ENCODE assay signal across 19 mouse cellular contexts in genomic region chr14:121653241-121653640, GRCm38 (mm10).
DNase-seq lines count a peak whose midpoint lies in the region; ATAC-seq and TF ChIP-seq lines count a peak whose summit lies in the region.
"Had no signal": no experiment of that assay in that cellular context is flagged by ENCODE, and none has a peak within 500 bp of the region (broad histone marks: within the 10 kb centered on the region; RNA-seq: fewer than 3 reads in every experiment).

No protein-coding gene starts in this region.

- H3K36me3 ChIP-seq in intestine, embryonic 14.5 days (ENCODE audit: control insufficient read depth, insufficient read depth, low read length), result peaks cover 52% of the 10 kb centered on the region
- peaks cover 21% of the 10 kb centered on the region for H3K36me3 ChIP-seq in intestine, postnatal 0 days (ENCODE audit: control insufficient read depth, insufficient read depth)
- H3K36me3 ChIP-seq in intestine, embryonic 15.5 days, result peaks cover 12% of the 10 kb centered on the region; the same call in 1 of the 2 replicates
- no peaks in the 10 kb centered on the region for H3K36me3 ChIP-seq in midbrain, embryonic 15.5 days (replicated peaks)
- H3K36me3 ChIP-seq: forebrain, embryonic 15.5 days; midbrain, embryonic 13.5 days had no signal

- ATAC-seq in intestine, embryonic 14.5 days (replicated peaks; ENCODE audit: low FRiP score, low TSS enrichment, low read depth), result no peak
- ATAC-seq in intestine, postnatal 0 days, result no peak
- ATAC-seq in intestine, embryonic 15.5 days, result peak; percentile 61; the same call in 1 of the 2 replicates
- ATAC-seq in midbrain, embryonic 15.5 days (replicated peaks), result no peak
- ATAC-seq: CD4-positive, CD25-positive, alpha-beta regulatory T cell, adult 4 months; forebrain, embryonic 15.5 days; inflammation-experienced regulatory T-cells, adult 6 months; midbrain, embryonic 13.5 days had no signal

- no peak for TF ChIP-seq CTCF in intestine, postnatal 0 days (IDR thresholded peaks at IDR 0.05; ENCODE audit: low read depth)

- H3K4me1 ChIP-seq in intestine, embryonic 14.5 days (replicated peaks; ENCODE audit: control insufficient read depth, insufficient read depth, low read length), result peaks cover 10% of the 10 kb centered on the region
- no peaks in the 10 kb centered on the region for H3K4me1 ChIP-seq in intestine, postnatal 0 days (replicated peaks; ENCODE audit: control insufficient read depth, insufficient read depth, low read length)
- peaks cover 23% of the 10 kb centered on the region for H3K4me1 ChIP-seq in intestine, embryonic 15.5 days (replicated peaks)
- H3K4me1 ChIP-seq in midbrain, embryonic 15.5 days, result no peaks in the 10 kb centered on the region
- H3K4me1 ChIP-seq: forebrain, embryonic 15.5 days; midbrain, embryonic 13.5 days had no signal

- no peak for DNase-seq in intestine, embryonic 14.5 days (ENCODE audit: low spot score)
- DNase-seq in cerebellum, adult 11-12 months, result peak; percentile 91
- DNase-seq in cerebellum, adult 9-11 months, result peak; percentile 93
- DNase-seq in T-cell, adult 2 months (ENCODE audit: low spot score), result no peak
- DNase-seq: adrenal gland, postnatal 10 days; kidney, postnatal 14 days; liver; lung, adult 2 months; right cerebral cortex, postnatal 14 days; thymus, adult 2 months had no signal

- no peaks in the 10 kb centered on the region for H3K27me3 ChIP-seq in intestine, embryonic 14.5 days (replicated peaks; ENCODE audit: control insufficient read depth, insufficient read depth, low read length)
- no peaks in the 10 kb centered on the region for H3K27me3 ChIP-seq in intestine, postnatal 0 days (replicated peaks; ENCODE audit: control insufficient read depth, insufficient read depth, low read length)
- H3K27me3 ChIP-seq in intestine, embryonic 15.5 days (replicated peaks), result no peaks in the 10 kb centered on the region
- no peaks in the 10 kb centered on the region for H3K27me3 ChIP-seq in midbrain, embryonic 15.5 days (replicated peaks)
- H3K27me3 ChIP-seq: forebrain, embryonic 15.5 days; midbrain, embryonic 13.5 days had no signal

- no peak overlapping the region for H3K9ac ChIP-seq in intestine, embryonic 14.5 days (ENCODE audit: low read length)
- no peak overlapping the region for H3K9ac ChIP-seq in intestine, postnatal 0 days (ENCODE audit: low read depth, low read length)
- no peak overlapping the region for H3K9ac ChIP-seq in intestine, embryonic 15.5 days
- H3K9ac ChIP-seq in midbrain, embryonic 15.5 days, result no peak overlapping the region
- H3K9ac ChIP-seq: forebrain, embryonic 15.5 days; midbrain, embryonic 13.5 days had no signal

- 61% methylated on average over 7 of the region's 7 CpGs for WGBS in intestine, embryonic 14.5 days
- 62% methylated on average over 7 of the region's 7 CpGs for WGBS in intestine, postnatal 0 days
- WGBS in intestine, embryonic 15.5 days, result 63% methylated on average over 7 of the region's 7 CpGs
- WGBS in midbrain, embryonic 15.5 days, result 86% methylated on average over 7 of the region's 7 CpGs

- H3K4me3 ChIP-seq in intestine, embryonic 14.5 days (ENCODE audit: low read depth, low read length), result no peak overlapping the region
- H3K4me3 ChIP-seq in intestine, postnatal 0 days (ENCODE audit: low read depth, low read length), result no peak overlapping the region
- H3K4me3 ChIP-seq in intestine, embryonic 15.5 days (replicated peaks), result no peak overlapping the region
- H3K4me3 ChIP-seq in midbrain, embryonic 15.5 days, result no peak overlapping the region
- H3K4me3 ChIP-seq: erythroblast, embryonic 14.5 days; forebrain, embryonic 15.5 days; hindbrain, embryonic 10.5 days; midbrain, embryonic 13.5 days had no signal

- H3K9me3 ChIP-seq in intestine, embryonic 14.5 days (ENCODE audit: control insufficient read depth, low read length), result no peaks in the 10 kb centered on the region
- no peaks in the 10 kb centered on the region for H3K9me3 ChIP-seq in intestine, postnatal 0 days (ENCODE audit: control insufficient read depth)
- H3K9me3 ChIP-seq in intestine, embryonic 15.5 days, result no peaks in the 10 kb centered on the region
- no peaks in the 10 kb centered on the region for H3K9me3 ChIP-seq in midbrain, embryonic 15.5 days
- H3K9me3 ChIP-seq: forebrain, embryonic 15.5 days; hindbrain, embryonic 10.5 days; midbrain, embryonic 13.5 days had no signal

- peak overlapping the region; percentile 71; the same call in 1 of the 2 replicates for H3K27ac ChIP-seq in intestine, embryonic 14.5 days (ENCODE audit: low read depth)
- no peak overlapping the region for H3K27ac ChIP-seq in intestine, postnatal 0 days (ENCODE audit: low read depth, low read length)
- H3K27ac ChIP-seq in intestine, embryonic 15.5 days, result no peak overlapping the region
- no peak overlapping the region for H3K27ac ChIP-seq in midbrain, embryonic 15.5 days
- H3K27ac ChIP-seq: forebrain, embryonic 15.5 days; hindbrain, embryonic 10.5 days; midbrain, embryonic 13.5 days had no signal

- no peak overlapping the region for H3K4me2 ChIP-seq in intestine, embryonic 14.5 days (ENCODE audit: low read length)
- H3K4me2 ChIP-seq in intestine, postnatal 0 days (replicated peaks; ENCODE audit: low read depth), result no peak overlapping the region
- no peak overlapping the region for H3K4me2 ChIP-seq in intestine, embryonic 15.5 days (replicated peaks)
- H3K4me2 ChIP-seq in midbrain, embryonic 15.5 days, result no peak overlapping the region
- H3K4me2 ChIP-seq: forebrain, embryonic 15.5 days; midbrain, embryonic 13.5 days had no signal

Comparison
In these comparisons a context has a peak if more than half of its experiments do, and no peak if none do; other contexts are left out.
1. DNase-seq: peak in cerebellum, adult 11-12 months (single experiment) and cerebellum, adult 9-11 months (single experiment); none in intestine, embryonic 14.5 days (single experiment) and T-cell, adult 2 months (single experiment).